Mouse (Mus musculus): Measurements from ENCODE around the gene Tmem106c.

The Tmem106c gene

DNA sequence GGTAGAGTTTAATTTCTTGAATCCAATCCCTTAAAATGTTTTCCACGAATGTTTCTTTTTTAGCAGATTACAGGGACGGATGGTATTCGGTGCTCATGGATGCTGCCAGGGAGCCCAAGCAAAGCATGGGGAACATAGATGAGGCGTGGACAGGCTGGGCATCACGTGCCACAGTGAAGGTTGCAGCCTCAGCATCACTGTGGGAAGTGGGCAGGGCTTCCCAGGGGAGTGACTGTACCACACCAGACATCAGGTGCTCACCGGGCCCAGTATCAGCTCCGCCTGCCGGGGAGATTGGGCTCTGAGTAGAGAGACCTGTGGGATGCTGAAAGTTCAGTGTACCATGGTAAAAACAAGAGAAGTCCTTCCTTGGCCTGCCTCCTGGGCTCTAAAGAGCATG lies 9.3 kb upstream of the Tmem106c start:
- DNase-seq, result no peak

DNA sequence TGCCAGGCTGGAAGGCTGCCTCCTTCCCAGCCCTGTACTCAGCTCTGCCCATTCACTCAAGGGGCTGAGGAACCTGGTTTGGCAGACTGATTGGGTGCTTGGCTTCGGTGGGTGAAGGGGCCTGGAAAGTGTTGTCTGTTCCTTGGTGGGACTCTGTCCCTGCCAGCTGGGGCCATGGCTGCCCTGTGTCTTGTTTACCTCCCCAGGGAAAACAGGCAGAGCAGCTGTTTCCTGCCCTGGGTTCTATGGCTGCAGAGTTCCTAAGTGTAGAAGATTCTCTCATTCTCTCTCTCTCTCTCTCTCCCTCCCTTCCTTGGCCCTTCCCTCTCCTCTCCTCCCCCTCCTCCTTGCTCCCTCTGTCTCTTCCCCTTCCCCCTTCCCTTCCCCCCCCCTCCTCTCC lies 8.7 kb upstream of the Tmem106c start:
- DNase-seq, result no peak

DNA sequence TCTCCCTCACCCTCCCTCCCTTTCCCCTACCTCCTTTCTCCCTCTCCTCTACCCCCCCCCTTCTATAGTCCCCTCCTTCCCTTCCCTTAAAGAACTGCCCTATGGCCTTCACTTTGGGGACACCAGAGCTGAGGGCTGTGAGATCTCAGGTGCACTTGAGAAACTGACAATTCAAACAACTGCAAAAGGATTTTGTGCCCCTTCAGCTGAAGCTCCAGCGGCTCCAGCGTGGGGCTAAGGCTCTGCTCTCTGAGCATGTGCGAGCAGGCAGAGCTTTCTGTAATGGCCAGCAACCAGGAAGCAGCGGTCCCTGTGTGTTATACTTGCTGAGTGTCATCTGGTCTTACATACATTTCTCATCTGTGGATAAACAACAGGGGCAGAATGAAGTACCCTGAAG lies 8.3 kb upstream of the Tmem106c start:
- DNase-seq, result no peak

DNA sequence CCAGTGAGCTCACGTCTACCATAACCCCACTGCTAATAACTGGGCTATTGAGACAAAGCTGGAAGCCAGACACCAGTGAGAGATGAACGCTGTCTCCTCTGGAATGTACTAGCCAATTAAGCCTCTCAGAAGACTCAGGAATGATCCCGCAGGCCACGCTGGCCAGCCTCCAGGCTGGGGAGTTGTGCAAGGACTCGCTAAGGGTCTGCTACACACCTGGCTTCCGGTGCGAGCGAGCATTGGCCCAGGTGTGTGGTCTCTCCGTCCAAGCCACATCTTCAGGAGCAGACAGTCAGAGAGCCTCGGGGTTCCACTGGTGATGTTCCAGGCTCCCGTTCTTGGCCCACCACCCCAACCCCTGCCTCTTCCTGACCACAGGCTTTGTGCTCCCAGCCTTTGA lies 7.6 kb upstream of the Tmem106c start:
- DNase-seq, result no peak

DNA sequence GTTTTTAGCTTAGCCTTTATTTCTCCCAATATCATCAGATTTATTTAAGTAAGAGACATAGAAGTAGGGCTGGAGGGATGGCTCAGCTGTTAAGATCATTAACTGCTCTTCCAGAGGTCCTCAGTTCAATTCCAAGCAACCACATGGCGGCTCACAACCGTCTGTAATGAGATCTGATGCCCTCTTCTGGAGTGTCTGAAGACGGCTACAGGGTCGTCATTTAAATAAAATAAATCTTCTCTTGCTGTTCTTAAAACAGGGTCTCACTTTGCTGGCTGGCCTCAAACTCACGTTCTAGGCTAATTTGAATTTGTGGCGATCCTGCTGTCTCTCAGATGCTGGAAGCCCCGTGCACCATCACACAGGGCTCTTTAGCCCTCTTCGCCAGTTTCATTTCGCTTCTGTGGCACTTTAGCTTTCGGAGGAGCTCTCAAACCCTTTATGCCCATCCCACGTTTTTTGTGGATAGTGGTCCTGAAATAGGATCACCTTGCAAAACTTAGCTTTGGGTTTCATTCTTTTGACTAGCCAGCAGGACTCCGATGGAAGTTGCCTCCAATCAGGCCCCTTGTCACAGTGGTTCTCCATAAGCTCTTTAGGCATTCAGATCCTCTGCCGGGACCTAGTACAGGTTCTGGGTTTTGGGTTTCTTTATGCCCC lies 541 bp upstream of the Tmem106c start:
- no peak for DNase-seq

DNA sequence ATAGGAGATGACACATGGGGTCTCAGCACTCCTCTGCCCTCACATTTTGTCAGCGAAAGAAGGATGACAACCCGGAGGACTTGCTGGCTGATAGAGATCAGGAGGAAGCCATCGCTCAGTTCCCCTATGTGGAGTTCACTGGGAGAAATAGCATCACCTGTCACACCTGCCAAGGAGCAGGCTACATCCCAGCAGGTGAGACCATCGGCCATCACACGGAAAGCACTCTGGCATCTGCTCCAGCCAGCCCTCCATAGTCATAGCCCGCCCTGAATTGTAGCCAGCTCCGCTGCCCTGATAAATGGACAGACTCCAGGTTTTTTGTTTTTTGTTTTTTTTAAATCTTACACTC lies 812 bp downstream of the Tmem106c start:
- DNase-seq, result no peak

DNA sequence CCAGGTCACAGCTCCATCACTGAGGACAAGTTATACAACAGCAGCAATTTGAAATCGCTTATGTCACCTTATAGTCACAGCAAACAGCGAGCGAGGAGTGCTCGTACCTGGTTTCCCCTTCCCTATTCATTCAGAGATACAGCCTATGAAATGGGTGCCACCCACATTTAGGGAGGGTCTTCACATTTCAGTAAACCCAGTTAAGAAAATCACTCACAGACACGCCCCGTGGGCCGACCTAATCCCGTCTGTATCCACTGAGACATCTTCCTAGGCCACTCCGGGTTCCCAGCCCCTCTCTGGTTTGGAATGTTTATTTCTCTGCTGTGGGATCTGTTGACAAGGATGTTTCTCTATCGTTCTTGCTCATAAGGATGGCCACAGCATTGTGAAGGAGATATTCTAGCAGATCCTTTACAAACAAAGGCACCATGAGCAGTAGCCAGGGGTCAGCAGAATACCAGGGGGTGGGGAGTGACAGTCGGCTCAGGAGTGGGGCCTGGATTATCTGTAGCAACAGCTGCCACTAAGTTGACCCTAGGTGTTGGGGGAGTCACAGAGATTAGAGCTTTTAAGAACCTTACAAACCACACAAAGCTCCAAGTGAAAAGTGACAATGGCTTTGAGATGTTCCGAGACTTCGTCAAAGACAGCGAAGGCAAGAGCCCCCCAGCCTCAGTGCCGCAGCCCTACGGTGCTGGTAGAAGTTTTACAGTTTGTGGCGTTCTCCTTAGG lies 1.5 kb downstream of the Tmem106c start:
- no peak for DNase-seq

DNA sequence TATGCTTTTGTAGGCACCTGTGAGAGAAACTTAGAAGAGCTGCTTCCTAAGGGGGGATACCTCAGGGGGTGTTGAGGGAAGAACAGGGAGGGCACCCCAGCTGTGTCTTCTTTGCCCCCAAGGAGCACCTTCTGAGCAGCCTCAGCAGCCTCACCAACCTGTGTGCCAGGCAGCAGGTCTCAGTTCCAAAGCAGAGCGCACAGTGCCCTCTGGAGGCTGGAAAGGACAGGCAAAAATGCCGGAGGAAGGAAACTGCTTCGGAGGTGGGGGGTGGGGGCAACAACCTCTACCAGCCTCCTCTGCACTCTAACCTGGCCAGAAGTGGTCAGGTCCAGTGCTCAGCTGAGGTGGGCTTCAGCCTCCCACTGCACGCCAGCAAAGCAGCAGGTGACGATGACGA lies 6.3 kb downstream of the Tmem106c start:
- DNase-seq, result peak; percentile 19

DNA sequence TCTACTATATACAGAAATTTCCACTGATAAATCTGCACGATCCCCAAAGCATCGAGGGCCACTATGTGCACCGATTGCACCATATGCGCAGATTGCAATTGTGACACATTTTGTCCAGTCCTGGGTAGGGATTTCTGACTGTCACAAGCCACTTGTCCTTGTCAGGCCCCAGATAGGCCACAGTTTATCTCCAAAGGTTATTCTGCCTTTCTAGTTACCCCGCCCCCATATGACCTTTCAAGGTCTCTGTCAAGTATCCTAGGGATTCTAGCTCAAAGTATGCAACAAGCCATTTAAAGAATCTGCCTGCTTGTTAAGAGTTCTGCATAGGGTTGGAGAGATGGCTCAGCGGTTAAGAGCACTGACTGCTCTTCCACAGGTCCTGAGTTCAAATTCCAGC lies 8.6 kb downstream of the Tmem106c start:
- DNase-seq, result no peak

DNA sequence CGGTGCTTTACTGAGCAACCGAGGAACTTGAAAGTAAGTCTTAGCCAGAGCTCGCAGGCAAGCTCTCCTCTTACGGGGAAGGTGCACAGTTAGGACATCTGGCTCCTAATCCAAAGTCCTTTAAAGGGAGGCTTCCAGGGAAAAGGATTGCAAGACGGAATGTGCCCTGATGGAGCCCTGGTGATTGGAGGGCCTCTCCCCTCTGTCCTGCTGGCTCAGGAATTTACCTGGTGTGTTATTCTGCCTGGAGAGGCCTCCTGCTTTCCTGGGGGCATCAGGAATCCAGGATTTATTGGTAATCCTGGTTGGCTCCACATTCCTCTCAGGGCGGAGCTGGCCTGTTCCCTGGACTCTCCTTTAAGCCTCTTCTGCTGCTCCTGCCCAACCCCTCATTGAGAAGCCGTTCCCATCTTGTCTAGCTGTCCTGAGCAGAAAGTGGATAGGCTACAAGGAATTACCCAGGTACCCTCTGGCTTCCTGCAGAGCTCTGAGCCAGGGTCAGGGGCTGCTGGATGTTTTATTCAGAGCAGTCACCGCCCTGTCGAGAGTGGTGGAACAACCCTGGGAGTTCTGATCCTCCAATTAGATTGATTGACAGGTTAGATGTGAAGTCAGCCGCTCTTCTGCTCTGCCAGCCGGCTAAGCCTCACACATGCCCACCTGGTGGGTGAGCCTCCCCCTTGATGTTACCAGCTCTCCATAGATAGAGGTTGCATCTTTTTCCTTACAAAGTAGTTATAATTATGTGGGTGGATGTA lies 9.4 kb downstream of the Tmem106c start:
- DNase-seq, result no peak

DNA sequence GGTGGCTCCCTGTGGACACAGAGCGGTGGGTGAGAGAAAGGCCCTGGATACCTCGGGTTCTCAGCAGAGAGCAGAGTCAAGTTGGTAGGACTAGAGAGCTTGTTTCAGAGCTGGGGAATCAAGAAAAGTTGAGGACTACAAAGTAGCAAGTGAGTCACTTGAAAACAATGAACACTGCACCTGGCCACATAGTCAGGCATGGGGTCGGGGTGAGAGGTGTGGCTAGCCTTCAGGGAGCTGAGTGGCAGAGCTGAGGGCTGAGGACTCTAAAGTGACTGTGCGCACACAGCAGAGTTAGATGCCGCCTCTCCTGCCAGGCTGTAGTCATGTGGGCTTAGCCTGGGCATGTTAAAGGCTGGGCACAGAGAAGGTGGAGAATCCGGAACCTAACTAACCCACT lies 17.6 kb downstream of the Tmem106c start:
- DNase-seq, result no peak

DNA sequence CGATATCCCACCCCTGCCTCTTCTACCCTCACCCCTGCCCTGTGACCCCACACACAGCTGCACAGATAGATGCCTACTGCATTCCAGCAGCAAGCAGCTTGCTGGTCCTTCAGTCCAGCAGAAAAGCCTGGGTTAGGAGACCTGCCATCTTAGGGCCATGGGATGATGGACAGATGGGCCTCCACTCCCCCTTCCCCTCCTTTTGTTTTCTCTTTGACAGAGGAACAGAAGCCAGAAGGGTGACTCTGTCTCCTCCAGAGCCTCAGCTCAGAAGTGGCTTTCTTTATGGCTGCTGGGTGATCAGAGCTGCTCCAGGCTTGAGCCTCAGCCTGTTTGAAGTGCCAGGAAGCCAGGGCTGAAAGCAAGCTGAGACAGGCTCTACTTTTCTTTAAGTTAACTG lies 25.5 kb downstream of the Tmem106c start:
- no peak for DNase-seq

DNA sequence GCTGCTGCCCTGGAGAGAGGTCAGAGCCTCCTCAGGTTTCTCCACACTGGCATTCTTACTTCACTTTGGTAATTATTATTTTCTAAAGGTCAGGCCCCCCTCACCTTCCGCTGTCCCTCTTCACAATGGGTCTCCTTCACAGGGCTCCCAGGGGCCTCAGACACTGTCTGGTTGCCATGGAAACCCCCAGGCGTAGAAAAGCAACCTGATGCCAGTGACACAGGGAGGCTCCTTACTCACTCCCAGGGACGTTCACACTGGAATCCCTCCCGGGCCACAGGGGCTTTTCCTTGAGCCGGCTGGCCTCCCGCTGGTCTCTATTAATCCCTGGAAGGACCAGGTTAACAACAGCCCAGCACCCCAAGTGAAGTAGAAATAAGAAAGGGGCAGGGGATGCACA lies 26.1 kb downstream of the Tmem106c start:
- DNase-seq, result no peak

DNA sequence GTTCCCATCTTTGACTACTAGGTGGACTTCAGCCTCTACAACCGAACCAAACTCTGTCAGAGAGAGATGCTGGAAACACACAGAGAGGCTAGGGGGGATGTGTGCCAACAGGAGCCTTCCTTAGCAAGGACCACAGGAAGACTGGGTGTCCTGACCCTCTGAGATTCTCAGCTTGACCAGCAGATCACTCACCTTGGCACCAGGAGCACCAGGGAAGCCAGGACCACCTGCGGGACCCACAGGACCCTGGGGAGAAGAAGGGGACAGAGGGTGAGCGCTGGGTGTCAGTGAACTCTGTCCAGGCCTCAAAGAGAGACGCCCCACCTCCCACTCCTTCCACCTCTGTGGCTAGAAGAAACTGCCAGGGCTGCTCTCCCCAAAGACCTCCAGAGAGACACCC lies 26.7 kb downstream of the Tmem106c start:
- no peak for DNase-seq

DNA sequence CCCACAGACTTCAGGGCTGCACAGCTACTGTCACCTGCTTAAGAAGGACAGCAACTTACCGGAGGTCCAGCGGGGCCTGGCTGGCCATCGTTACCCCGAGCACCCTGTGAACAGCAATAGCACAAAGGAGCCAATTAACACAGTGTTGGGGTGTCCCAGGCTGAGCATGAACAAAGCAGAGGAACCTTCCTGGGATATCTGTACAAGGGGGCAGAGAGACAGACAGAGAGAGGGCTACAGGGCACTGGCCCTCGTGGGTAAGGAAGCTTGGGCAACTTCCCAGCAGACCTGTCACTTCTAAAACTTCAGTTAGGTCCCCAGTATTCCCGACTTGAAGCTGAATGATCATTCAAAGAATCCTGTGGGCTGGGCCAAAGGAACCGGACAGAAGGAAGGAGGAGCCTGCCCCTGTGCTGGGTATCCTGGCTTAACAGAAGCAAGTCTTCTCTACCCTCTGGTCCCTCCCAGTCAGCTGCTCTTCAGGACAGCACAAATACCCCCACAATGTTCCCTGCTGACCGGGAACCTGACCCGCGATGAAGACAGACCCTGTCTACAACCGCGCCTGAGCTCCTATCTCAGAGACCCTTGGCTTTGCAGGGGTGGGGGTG lies 27.4 kb downstream of the Tmem106c start:
- no peak for DNase-seq

DNA sequence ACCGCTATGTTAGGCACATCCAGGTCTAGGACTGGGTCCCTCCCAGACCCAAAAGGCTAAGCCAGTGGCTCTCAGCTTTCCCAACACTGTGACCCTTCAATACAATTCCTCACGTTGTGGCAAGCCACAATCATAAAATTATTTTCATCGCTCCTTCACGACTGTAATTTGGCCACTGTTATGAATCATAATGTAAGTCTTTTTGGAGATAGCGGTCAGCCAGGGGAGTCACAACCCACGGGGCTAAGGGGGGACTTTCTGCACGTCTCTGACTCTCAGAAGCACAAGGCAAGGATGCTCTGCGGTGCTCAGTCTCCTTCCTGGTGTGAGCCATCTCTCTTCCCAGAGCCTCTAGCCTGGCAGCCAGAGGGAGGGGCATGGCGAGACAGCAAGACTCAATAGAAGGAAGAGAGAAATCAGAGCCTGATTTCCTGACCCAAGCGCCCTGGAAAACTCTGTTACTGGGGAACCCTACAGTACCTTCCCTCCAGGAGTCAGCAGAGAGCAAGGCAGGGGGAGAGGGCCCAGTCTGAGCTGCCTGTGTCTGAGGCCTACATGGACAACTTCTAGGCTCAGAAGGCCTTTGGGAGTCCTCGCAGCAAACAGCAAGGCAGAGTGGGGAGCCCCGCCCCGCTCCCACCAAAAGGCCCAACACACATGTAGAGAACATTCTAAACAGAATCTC lies 28.2 kb downstream of the Tmem106c start:
- DNase-seq, result no peak

DNA sequence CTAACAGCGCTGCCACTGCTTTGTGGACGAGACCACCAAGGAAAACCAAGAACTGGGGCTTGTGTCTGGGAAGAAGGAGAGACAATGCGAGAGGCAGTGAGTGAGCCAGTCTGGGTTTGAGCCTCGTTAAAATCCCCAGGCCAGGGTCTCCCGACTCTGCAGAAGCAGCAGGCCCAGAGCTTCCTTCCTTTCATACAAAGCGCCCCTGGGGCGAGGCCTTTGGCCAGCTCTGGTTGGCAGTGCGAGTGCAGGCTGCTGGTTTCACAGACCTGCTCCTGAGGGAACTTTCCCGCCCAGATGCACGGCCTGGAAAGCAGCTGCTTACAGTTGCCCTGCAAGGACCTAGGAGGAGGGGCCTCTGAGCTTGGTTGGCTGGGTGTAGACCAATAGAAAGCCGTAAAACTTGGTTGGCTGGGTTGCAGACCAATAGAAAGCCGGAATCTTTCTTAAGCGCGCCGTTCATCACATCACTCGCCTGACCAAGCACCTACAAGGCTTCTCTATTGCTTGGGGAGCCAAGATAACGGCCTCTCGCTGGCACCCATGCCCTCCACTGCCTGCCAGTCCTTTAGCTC lies 28.8 kb downstream of the Tmem106c start:
- peak; percentile 77 for DNase-seq

DNA sequence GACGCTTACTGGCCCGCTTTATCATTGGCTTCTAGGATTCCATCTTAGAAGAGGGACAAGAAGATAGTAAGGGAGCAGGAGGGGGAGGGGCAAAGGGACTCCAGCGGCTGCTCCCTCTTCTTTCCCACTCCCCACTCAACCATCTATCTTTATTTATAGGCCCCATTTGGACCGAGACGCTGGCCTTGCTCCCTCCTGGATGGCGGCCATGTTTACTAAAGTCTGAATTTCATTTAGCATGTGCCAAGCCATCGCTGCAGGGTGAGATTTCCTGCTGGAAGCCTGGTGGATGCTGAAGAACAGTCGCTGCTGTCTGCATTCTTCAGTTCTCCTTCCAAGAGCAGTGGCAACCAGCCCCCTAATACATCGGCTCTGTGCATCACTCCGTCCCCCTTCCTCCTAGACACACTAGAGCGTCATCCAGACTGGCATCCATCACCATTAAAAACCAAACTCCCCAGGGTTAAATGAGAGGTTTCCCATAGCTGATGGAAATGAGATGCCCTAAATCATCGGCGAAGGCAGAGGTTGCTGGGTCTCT lies 32.8 kb downstream of the Tmem106c start:
- DNase-seq, result peak; percentile 54

DNA sequence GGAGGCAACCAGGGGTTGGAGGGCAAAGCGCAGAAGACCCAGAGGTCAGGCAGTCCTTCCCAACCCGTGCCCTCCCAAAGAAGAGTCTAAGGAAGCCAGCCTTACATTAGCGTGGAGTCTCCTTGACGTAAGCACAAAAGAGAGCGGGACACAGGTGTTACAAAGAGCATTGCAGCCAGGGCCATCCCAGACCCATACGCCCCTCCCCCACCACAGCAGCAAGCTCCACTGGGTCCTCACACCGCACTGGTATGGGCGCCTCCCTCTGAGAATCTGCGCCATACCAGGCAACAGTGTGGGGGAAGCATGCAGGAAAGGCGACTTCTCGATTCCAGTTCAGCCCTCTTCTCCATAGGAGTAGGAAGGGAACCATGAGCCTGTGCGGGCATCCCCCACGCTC lies 35.5 kb downstream of the Tmem106c start:
- DNase-seq, result no peak

DNA sequence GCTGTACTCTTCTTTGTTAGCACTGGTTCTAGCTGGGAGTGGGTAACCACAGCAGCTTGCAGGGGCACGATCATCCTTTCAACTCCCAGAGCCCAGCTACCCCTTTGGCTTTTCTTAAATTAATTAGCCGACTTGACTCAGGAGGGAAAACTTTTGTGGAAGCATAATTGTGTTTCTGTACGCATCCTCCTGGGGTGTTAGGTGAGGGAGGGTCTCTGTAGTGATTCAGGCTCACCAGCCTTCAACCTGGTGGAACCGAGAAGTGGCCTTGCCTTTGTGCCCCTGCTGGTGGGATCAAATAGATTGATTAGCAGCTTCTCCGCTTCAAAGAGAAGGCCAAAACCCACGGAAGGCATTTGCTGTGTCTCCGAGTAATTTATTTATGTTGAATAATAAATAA lies 36.0 kb downstream of the Tmem106c start:
- no peak for DNase-seq

DNA sequence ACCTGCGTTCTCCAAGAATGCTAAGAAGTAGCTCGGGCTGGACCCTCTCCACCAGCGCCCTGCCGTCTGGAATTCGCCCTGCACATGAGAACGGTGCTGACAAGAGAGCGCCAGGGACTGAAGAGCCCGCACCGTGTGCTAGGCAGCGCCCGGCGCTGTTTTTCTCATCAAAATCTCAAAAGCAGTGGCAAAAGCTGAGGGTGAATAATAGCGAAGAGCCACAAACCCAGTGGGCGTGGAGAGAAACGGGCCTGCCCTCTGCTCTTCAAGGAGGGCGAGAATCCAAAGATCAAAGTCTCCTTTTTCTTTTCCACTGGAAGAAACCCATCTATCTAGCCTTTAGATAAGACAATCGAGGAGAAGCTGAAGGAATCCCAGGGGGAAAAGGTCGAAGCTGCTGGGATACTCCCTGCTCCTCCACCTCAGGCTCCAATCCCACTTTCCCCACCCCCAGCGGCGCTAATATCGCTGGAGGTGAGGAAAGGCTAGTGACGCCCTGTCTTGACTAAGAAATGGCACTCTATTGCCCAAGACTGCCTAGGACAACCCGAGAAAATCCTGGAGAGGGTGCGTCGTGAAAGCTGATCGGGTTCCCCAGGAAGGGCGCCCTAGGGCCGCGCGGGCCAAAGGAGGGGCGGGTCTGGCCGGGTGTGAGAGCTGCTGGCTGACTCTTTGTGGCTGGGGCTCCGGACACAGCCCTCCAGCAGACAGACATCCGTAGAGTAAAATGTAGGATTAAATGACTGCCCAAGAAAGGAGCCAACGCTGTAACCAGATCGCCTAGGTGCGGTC lies 37.5 kb downstream of the Tmem106c start:
- DNase-seq, result peak; percentile 12
